Mouse (Mus musculus) 3T3-L1 (cell line): Measurements from ENCODE around the gene Ltbp4.

ENCODE experiments used
- DNase-seq: peaks from one replicate; pipeline ENCODE4 v3.0.0-alpha.2; 2015; ENCODE audit warnings: low read depth, low spot score

The Ltbp4 gene

GRCm38 (mm10) chr7:27327500-27327899, 10.0 kb downstream of the Ltbp4 start:
- DNase-seq = no peak

DNA sequence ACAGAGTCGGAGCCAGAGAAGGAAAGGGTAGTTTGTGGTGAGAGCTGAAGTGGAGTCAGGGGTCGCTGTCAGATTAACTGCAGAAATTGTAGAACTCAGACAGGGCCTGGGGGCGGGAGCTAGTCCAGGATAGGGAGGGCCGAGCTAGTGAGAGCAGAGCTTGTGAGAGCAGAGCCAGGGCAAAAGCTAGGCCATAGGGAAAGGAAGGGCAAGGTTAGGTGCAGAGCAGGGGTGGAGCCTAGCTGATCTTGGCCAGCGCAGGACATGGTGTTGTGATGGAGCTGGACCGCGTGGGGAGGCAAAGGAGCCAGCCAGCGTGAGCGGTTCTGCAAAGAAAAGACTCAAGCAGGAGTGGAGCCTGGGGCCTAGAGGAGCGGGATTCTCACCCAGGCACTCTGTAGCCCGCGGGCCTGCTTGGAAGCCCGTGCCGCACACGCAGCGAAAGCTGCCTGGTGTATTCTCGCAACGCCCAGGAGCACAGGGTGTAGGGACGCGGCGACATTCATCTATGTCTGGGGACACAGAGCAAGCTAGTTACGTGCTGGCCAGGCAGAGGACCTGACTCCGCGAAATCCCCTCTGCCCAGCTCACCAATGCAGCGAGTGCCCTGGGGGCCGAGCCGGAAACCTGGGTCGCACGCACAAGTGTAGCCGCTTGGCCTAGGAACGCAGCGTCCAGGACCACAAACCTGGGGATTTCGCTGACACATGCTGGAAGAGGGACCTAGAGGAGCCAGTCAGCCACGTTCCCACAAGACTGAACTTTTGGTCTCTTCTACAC, 11.2 kb downstream of the Ltbp4 start:
- DNase-seq = no peak

DNA sequence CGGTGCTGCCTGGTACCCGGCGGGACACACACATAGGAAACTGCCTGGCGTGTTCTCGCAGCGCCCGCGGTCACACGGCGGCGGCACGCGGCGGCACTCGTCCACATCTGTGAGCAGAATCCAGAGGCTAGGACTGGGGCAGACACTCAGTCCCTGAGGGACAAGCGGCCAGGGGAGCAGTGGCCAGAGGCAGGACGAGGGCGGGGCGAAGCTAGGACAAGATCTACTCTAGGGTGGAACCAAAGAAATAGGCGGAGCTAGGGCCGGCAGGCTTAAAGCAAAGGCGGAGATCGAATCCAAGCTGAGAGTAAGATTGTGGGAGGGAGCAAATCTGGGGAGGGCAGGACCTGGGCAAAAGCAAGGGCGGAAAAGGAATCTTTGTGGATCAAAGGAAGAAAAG, 11.8 kb downstream of the Ltbp4 start:
- no peak for DNase-seq

GRCm38 (mm10) chr7:27324928-27325327, 12.6 kb downstream of the Ltbp4 start:
- no peak for DNase-seq

GRCm38 (mm10) chr7:27324161-27324560, 13.3 kb downstream of the Ltbp4 start:
- no peak for DNase-seq

DNA sequence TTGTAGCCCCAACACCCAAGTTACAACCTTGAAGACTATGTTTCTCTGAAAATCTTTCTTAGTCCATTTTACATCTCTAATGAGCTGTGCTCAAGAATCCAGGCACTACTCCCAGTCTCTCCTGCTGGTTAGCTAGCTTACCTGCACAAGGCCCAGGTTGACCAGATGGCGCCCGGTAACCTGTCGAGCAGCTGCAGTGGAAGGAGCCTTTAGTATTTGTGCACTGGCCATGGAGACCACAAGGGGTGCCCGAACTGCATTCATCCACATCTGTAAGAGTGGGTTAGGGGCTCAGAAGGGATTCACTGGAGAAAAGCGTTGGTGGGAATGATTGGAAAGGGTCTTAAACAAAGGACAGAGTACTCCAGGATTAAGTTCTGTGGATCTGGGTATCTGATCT, 14.5 kb downstream of the Ltbp4 start:
- DNase-seq = no peak

GRCm38 (mm10) chr7:27322291-27322690, 15.2 kb downstream of the Ltbp4 start:
- no peak for DNase-seq

DNA sequence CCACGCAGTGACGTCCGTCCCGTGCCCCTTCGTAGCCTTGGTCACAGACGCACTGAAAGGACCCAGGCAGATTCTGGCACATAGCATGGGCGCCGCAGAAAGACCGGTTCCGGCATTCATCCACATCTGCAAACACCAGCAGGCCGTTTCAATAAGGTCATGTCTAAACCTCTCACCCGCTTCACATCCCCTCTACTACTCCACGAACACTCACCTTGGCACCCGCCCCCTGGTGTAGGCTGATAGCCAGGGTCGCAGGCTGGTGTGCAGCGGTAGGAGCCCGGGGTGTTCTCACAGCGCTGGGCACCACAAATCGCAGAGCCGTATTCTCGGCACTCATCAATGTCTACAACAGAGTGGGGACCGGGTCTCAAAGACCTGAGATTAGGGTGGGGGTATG, 18.1 kb downstream of the Ltbp4 start:
- DNase-seq = no peak

DNA sequence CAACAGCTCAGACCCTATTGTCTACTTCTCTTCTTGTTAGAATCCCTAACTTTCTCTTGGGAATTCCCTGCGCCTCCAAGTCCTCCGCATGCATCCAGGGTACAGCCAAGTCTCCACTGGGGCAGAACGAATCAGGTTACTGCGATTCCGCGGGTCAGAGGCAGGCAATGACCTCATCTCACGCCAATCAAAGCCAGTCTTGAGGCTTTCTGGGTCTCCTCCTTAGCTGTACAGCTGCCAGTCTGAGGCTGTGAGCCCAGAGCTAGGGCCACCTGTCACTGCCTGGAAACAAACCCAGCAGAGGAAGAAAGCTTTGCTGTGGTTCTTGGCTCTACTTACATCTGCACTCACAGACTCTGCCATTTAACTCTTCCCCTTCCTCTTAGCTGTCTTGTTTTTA, 21.5 kb downstream of the Ltbp4 start:
- DNase-seq = no peak

GRCm38 (mm10) chr7:27314393-27314792, 23.1 kb downstream of the Ltbp4 start:
- DNase-seq = no peak

- DNase-seq = no peak
Observed at GRCm38 (mm10) chr7:27311651-27312284, 25.7 kb downstream of the Ltbp4 start.

DNA sequence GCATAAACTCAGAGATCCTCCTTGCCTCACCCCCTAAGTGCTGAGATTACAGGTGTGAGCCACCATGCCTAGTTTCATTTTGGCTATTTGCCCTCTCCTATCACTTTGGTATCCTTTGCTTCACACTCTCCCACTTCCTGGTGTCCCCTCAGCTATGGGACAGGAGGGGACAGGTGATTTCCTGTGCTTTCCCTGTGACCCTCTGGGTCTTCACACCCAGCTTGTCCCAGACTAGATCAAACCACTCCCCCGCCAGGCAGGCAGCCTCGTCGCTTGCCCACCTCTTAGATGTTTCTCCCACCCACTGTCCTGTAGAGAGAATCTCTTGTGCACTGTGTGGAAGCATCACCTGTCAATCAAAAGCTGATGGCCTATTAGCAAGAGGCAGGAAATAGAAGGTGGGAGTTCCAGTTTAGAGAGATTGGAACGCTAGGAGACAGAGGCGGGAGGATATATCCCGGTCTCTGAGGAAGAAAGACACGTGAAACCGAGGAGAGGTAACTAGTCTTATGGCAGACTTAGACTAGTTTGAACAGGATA, 26.4 kb downstream of the Ltbp4 start:
- no peak for DNase-seq

GRCm38 (mm10) chr7:27310306-27310705, 27.2 kb downstream of the Ltbp4 start:
- DNase-seq = no peak

DNA sequence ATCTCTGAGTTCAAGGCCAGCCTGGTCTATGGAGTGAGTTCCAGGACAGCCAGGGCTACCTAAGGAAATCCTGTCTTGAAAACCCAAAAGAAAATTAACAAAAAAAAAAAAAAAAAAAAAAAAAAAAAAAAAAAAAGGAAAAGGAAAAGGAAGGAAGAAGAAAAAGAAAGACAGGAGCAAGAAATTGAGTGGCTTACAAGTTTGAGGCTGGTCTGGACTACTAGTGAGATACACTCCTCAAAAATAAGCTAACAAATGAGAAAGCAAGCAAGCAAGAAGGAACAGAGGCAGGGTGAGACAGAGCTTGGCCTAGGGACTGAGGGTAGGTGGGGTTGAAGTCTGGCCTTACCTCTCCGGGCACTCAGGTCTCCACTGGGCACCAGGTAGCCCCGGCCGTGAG, 27.7 kb downstream of the Ltbp4 start:
- no peak for DNase-seq

DNA sequence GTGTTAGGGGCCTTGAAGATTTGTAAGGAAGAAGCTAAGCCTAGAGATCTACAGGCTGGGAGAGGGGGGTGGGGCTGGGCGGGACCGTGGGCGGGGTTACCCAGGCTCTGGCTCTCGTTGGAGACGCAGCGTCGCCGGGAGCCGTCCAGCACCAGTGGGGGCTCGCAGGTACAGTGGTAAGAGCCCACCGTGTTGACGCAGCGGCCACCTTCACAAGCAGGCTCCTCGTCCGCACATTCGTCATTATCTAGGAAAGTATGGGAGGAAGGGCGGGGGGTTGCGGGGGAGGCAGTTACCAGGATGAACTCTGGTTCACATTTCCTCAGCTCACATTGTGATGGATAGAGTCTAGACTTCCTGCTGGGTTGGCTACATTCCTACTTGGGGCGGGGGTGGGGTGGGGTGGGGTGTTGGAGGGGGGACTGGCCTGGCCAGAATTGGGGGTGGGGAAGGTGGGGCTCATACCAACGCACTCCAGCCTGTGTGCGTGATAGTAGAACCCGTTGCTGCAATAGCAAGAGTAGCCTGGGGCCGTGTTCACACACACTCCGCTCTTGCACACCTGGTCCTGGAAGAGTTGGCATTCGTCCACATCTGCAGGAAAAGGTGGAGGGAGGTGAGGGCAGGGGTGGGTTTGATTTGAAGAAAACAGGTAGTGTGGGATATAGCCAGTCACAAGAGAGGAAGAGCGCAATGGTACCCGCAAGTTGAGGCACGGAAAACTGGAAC, 28.5 kb downstream of the Ltbp4 start:
- DNase-seq = no peak

DNA sequence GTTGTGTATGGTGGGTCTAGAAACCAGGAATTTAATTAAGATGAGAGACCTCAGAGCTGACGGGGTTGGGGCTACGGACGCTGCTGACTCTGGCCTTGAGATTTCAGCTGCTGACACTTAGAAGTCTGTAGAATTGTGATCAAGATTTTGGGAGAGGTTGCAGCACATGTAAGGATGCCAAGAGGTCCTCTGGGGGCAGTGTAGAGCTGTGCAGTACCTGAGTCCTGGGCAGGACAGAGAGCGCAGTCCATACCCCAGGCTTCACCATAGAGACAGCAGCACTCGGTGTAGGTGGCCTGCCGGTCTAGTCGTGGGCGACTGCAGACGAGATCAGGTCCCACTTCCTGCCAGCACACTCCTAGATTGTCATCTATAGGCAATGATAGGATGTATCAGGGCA, 29.9 kb downstream of the Ltbp4 start:
- DNase-seq = no peak

DNA sequence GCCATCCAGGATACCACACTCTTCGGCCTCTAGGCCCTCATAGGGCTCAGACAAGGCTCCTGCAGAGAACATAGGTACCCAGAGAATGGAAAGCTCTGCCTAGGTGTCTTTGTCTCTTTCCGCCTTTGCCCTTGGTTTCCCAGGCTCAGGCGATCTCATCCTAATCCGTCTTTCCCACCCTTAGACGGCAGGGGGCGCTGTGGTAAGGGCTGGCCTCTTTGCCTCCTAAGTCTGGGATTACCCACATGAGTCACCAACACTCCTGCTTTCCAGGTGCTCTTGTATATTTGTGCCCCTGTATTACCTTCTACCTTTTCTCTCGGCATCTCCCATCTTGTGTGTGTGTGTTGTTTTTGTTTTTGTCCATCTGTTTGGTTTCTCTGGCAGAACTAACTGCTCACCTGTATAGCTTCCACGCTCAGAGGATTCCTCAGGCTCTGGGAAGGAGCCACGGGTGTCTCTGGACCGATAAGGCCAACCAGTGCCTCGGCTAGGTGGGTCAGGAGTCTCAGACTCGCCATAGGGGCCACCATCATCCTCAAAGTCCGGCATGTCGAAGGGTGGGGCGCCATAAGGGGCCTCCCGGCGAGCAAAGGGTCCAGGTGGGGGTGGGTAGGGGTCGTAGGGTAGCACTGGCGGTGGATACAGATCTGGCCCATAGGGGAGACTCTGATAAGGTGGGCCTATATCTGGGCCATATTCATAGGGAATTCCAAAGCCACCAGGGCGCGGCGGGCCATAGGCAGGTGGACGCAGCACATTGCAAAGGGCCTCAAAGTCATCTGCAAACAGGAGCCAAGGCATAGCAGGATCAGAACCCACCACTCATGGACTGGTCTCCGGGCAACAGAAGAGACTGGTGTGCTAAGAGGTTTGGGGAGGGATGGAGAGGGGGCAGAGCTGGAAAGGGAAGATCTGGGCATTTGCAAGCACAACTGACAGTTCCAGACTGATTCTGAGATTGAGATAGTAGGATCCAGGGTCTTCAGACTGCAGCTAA, 31.0 kb downstream of the Ltbp4 start:
- peak; percentile 32 for DNase-seq

GRCm38 (mm10) chr7:27305091-27305730, 32.3 kb downstream of the Ltbp4 start:
- no peak for DNase-seq

- peak; percentile 56 for DNase-seq
Observed at GRCm38 (mm10) chr7:27302172-27302571, 35.3 kb downstream of the Ltbp4 start.

DNA sequence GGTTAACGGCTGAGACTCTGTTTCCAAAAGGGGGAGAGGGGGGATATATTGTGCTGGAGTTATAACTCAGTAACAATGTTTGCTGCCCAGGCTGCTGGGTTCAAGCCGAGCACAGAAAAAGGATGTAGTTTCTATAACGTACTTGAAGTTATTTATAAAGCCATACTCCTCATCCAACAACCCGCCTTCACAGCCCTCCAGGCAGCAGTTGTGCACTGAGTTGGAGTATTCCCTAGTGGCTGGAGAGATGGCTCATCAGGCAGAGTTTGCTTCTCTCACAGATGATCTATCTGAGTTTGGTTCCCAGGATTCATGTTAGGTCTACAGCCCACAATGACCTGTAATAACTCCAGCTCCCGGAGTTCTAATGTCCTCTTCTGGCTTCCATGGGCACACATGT, 36.7 kb downstream of the Ltbp4 start:
- DNase-seq = no peak

- no peak for DNase-seq
Observed at GRCm38 (mm10) chr7:27300351-27300750, 37.1 kb downstream of the Ltbp4 start.
